ENCODE assay signal across 21 mouse cellular contexts in the genomic region with DNA sequence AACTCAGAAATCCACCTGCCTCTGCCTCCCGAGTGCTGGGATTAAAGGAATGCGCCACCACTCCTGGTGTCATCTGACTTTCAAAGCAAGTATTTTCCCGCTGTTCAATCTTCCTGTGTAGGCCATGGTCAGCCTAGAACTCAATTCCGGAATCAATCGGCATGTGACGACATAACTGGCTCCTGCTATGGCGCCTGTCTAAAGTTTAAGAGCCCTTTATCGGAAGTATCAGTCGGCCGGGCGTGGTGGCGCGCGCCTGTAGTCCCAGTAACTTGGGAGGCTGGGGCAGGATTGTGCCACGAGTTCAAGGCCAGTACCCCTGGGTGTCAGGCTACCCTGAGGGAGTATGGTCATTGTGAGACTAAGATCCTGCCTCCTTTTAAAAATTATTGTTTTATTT. TPM values are rescaled to one million over a fixed set of nuclear protein-coding genes. Genes with fewer than 3 reads are reported as not detected.
"Had no signal": no experiment of that assay in that cellular context is flagged by ENCODE, and none has a peak within 500 bp of the region (broad histone marks: within the 10 kb centered on the region; RNA-seq: fewer than 3 reads in every experiment).

No protein-coding gene starts in this region.

- ATAC-seq: liver, postnatal 0 days; midbrain, embryonic 16.5 days had no signal

- H3K36me3 ChIP-seq: liver, embryonic 15.5 days; lung, embryonic 15.5 days; midbrain, embryonic 10.5 days; midbrain, embryonic 12.5 days; neural tube, embryonic 13.5 days; neural tube, embryonic 15.5 days had no signal

- H3K9me3 ChIP-seq: liver, embryonic 15.5 days; lung, embryonic 15.5 days; midbrain, embryonic 10.5 days; midbrain, embryonic 12.5 days; neural tube, embryonic 13.5 days; neural tube, embryonic 15.5 days had no signal

- H3K27me3 ChIP-seq: liver, embryonic 15.5 days; lung, embryonic 15.5 days; midbrain, embryonic 12.5 days; neural tube, embryonic 13.5 days; neural tube, embryonic 15.5 days had no signal

- H3K4me2 ChIP-seq: liver, embryonic 15.5 days; lung, embryonic 15.5 days; midbrain, embryonic 12.5 days; neural tube, embryonic 13.5 days; neural tube, embryonic 15.5 days had no signal

- H3K4me3 ChIP-seq: liver, embryonic 15.5 days; lung, embryonic 15.5 days; midbrain, embryonic 10.5 days; midbrain, embryonic 12.5 days; myocyte; neural tube, embryonic 13.5 days; neural tube, embryonic 15.5 days had no signal

- H3K9ac ChIP-seq: liver, embryonic 15.5 days; liver, postnatal 0 days; lung, embryonic 15.5 days; midbrain, embryonic 12.5 days; neural tube, embryonic 13.5 days; neural tube, embryonic 15.5 days had no signal

- H3K27ac ChIP-seq: liver, embryonic 15.5 days; lung, embryonic 15.5 days; midbrain, embryonic 10.5 days; midbrain, embryonic 12.5 days; neural tube, embryonic 13.5 days; neural tube, embryonic 15.5 days had no signal

- H3K4me1 ChIP-seq: lung, embryonic 15.5 days; midbrain, embryonic 10.5 days; midbrain, embryonic 12.5 days; neural tube, embryonic 13.5 days; neural tube, embryonic 15.5 days had no signal

- DNase-seq: lung, adult 2 months; lung, postnatal 10 days; lung, postnatal 4 days; midbrain, embryonic 14.5 days; retina, postnatal 1 day; right cerebral cortex, adult 18-20 months; right cerebral cortex, postnatal 25 days; right cerebral cortex, postnatal 4 days; spleen, adult 18-20 months; thymus, postnatal 25 days had no signal

RNA-seq across cellular contexts. Expression of a gene that starts 11.5 kb away (rescaled TPM):
- total RNA-seq: megakaryocyte, adult 5-6 weeks; megakaryocyte-erythroid progenitor cell, adult 5-6 weeks had no signal
- polyA plus RNA-seq: liver, postnatal 0 days had no signal

RNA-seq across cellular contexts. Expression of a gene that starts 36.5 kb away (rescaled TPM):
- total RNA-seq: megakaryocyte, adult 5-6 weeks; megakaryocyte-erythroid progenitor cell, adult 5-6 weeks had no signal
